Mouse (Mus musculus): ENCODE measurements around the gene Rad23b.

- TF ChIP-seq CTCF (IDR thresholded peaks at IDR 0.05; ENCODE audit: insufficient read depth, low read length) (no peak), POLR2A (IDR thresholded peaks at IDR 0.05; ENCODE audit: borderline replicate concordance, extremely low read depth, low read depth, low read length) (no peak)
Measured at GRCm38 (mm10) chr4:55306636-55307035, 43.2 kb upstream of the Rad23b start.

Measured in lung, adult 2 months (tissue).